Mouse (Mus musculus) embryo, embryonic 11 days (tissue): Measurements from ENCODE around the gene Ganc.

ENCODE experiments used
- DNase-seq: peaks from one replicate; pipeline ENCODE4 v3.0.0-alpha.2; 2015

Gene Ganc

GRCm38 (mm10) chr2:120452600-120452999 lies 48.9 kb downstream of the Ganc start:
- no peak for DNase-seq

- DNase-seq: no peak
Measured at GRCm38 (mm10) chr2:120454987-120455386, 51.3 kb downstream of the Ganc start.

- DNase-seq: no peak
Measured at GRCm38 (mm10) chr2:120455719-120456118, 52.0 kb downstream of the Ganc start, which contains the start of gene Capn3. Capn3 (plus strand) TSS chr2:120456019.

GRCm38 (mm10) chr2:120460216-120460615 lies 56.5 kb downstream of the Ganc start:
- DNase-seq: no peak

- DNase-seq: no peak
Measured at GRCm38 (mm10) chr2:120463328-120463727, 59.6 kb downstream of the Ganc start.

- no peak for DNase-seq
Measured at GRCm38 (mm10) chr2:120464091-120464490, 60.4 kb downstream of the Ganc start.

GRCm38 (mm10) chr2:120464732-120465396 lies 61.2 kb downstream of the Ganc start:
- no peak for DNase-seq

- DNase-seq: no peak
Measured at GRCm38 (mm10) chr2:120465397-120465785, 61.7 kb downstream of the Ganc start.

GRCm38 (mm10) chr2:120468011-120468410 lies 64.3 kb downstream of the Ganc start:
- no peak for DNase-seq

- no peak for DNase-seq
Measured at GRCm38 (mm10) chr2:120469220-120469619, 65.5 kb downstream of the Ganc start.

- DNase-seq: no peak
Measured at GRCm38 (mm10) chr2:120469715-120470114, 66.0 kb downstream of the Ganc start.

GRCm38 (mm10) chr2:120470856-120471255 lies 67.2 kb downstream of the Ganc start:
- DNase-seq: no peak

- peak; percentile 7 for DNase-seq
Measured at GRCm38 (mm10) chr2:120476277-120477087, 72.8 kb downstream of the Ganc start.

GRCm38 (mm10) chr2:120478600-120478999 lies 74.9 kb downstream of the Ganc start:
- peak; percentile 68 for DNase-seq

GRCm38 (mm10) chr2:120481921-120482320 lies 78.2 kb downstream of the Ganc start:
- no peak for DNase-seq

- DNase-seq: no peak
Measured at GRCm38 (mm10) chr2:120482506-120483389, 79.1 kb downstream of the Ganc start.

- no peak for DNase-seq
Measured at GRCm38 (mm10) chr2:120484241-120484640, 80.5 kb downstream of the Ganc start.

GRCm38 (mm10) chr2:120493254-120493653 lies 89.6 kb downstream of the Ganc start:
- no peak for DNase-seq

GRCm38 (mm10) chr2:120496511-120496910 lies 92.8 kb downstream of the Ganc start:
- no peak for DNase-seq

- DNase-seq: no peak
Measured at GRCm38 (mm10) chr2:120499971-120500471, 96.3 kb downstream of the Ganc start.

GRCm38 (mm10) chr2:120501136-120501918 lies 97.6 kb downstream of the Ganc start:
- no peak for DNase-seq

GRCm38 (mm10) chr2:120501931-120502604 lies 98.4 kb downstream of the Ganc start:
- DNase-seq: no peak
